Mouse (Mus musculus) hindbrain, embryonic 11.5 days (tissue): ENCODE data around the gene Mad2l1. TPM values are rescaled to one million over a fixed set of nuclear protein-coding genes. Genes with fewer than 3 reads are reported as not detected.

ENCODE experiments used
- polyA plus RNA-seq: library from polyadenylated mRNA; unstranded; fragments of >200 nt; fragmentation: Nextera tagmentation; extraction: Ambion mirVana; gene quantifications from 2 replicates; pipeline ENCODE4 v1.2.1, GENCODE M21; 2014

Gene Mad2l1
- polyA plus RNA-seq, 1 experiment from 2014 or later = 99.1 TPM

Other genes with a start within 250 kb of the Mad2l1 start
- 0.15 and 0.25 TPM in 2 replicates for gene Vmn1r32, start 24.7 kb downstream of the Mad2l1 start, polyA plus RNA-seq
- gene Vmn1r33, start 82.9 kb downstream of the Mad2l1 start, polyA plus RNA-seq = not detected in 2 replicates
- gene Vmn1r34, start 108.5 kb downstream of the Mad2l1 start, polyA plus RNA-seq = not detected in 2 replicates
- not detected in 2 replicates for gene Vmn1r35, start 150.5 kb downstream of the Mad2l1 start, polyA plus RNA-seq
- gene Vmn1r36, start 183.8 kb downstream of the Mad2l1 start, polyA plus RNA-seq = not detected in 2 replicates
- not detected in 2 replicates for gene Vmn1r37, start 194.0 kb downstream of the Mad2l1 start, polyA plus RNA-seq
- gene Vmn1r38, start 247.2 kb downstream of the Mad2l1 start, polyA plus RNA-seq = not detected in 2 replicates